8 mouse cellular contexts compared by ENCODE assay signal in genomic region chr6:113638302-113639040, GRCm38 (mm10). TPM values are rescaled to one million over a fixed set of nuclear protein-coding genes. Genes with fewer than 3 reads are reported as not detected.
A peak's percentile ranks its signal among the peaks of the same experiment; 100 is the strongest.
DNase-seq lines count a peak whose midpoint lies in the region; ATAC-seq and TF ChIP-seq lines count a peak whose summit lies in the region.

TSS of gene Irak2 (plus strand) at chr6:113638467.

- H3K36me3 ChIP-seq in hindbrain, embryonic 15.5 days, result no peaks in the 10 kb centered on the region

- CTCF ChIA-PET in Patski (lab: Charles Lee), result interaction anchor here (0.7 to 4.2 kb wide), 21 partner anchors 9 to 77 kb away, joined by 3 to 29 read pairs (median 6); partner anchors contain the start of genes Tatdn2 and Vhl

- DNase-seq in Patski (ENCODE audit: low read depth, low spot score), result no peak
- DNase-seq in cerebellum, postnatal 25 days, result peak; percentile 94 to 98
- DNase-seq in frontal cortex, postnatal 36 days (ENCODE audit: low spot score in 2 of 2), result peak; percentile 93 to 95
- DNase-seq in left cerebral cortex, adult 11 months (ENCODE audit: low spot score), result peak; percentile 90
- peak; percentile 96 to 98 for DNase-seq in lung, postnatal 4 days
- DNase-seq in retina, postnatal 7 days (ENCODE audit: low read depth, low spot score), result peak; percentile 81
- peak; percentile 95 for DNase-seq in urinary bladder, adult 2 months (ENCODE audit: low spot score)

- H3K9ac ChIP-seq in hindbrain, embryonic 15.5 days, result peak within 1 kb of the TSS; percentile 49

- POLR2A ChIA-PET in Patski (lab: Charles Lee), result interaction anchor here (1.0 to 1.6 kb wide), 2 partner anchors 14 to 36 kb away, joined by 3 read pairs; no protein-coding TSS in a partner anchor

- no peaks in the 10 kb centered on the region for H3K9me3 ChIP-seq in hindbrain, embryonic 15.5 days

- 8% methylated on average over 37 of the region's 37 CpGs for WGBS in hindbrain, embryonic 15.5 days

- H3K27ac ChIP-seq in hindbrain, embryonic 15.5 days (replicated peaks), result 0 out of 2 replicates have a peak within 1 kb of the TSS, but pooled peaks have one; percentile 34

- no peaks in the 10 kb centered on the region for H3K27me3 ChIP-seq in Patski
- H3K27me3 ChIP-seq in hindbrain, embryonic 15.5 days, result no peaks in the 10 kb centered on the region

- H3K4me1 ChIP-seq in hindbrain, embryonic 15.5 days (replicated peaks), result peaks cover 3% of the 10 kb centered on the region; the same call in 1 of the 2 replicates

- in situ Hi-C loops in Patski (cut with MboI; ENCODE audit: low pct_unique_long_range_greater_than_20kb), result loop anchor here (5.0 kb wide), 1 partner anchor 49 kb away; no protein-coding TSS in a partner anchor

- peak; percentile 100 for TF ChIP-seq CTCF in Patski (IDR thresholded peaks at IDR 0.05)

- H3K4me3 ChIP-seq in hindbrain, embryonic 15.5 days, result peak within 1 kb of the TSS; percentile 52

- H3K4me2 ChIP-seq in hindbrain, embryonic 15.5 days, result peak within 1 kb of the TSS; percentile 67

- ATAC-seq in Patski, result peak; percentile 95
- ATAC-seq in hindbrain, embryonic 15.5 days (ENCODE audit: low FRiP score, low read depth), result peak; percentile 95

RNA-seq across cellular contexts. Expression of gene Irak2, which starts in this region (rescaled TPM):
- 34.6 TPM for polyA plus RNA-seq in Patski (2021)
- polyA plus RNA-seq in hindbrain, embryonic 15.5 days (2015; fragmentation: Nextera tagmentation; extraction: Ambion mirVana), result 2.9 and 3.6 TPM in 2 replicates
- 69.3 and 91.4 TPM in 2 replicates for polyA plus RNA-seq in urinary bladder, adult 2 months (2012; rRNA removed)
